Mouse (Mus musculus): Measurements from ENCODE around the gene Spsb2. TPM values are rescaled to one million over a fixed set of nuclear protein-coding genes. Genes with fewer than 3 reads are reported as not detected.

Spsb2 gene
- total RNA-seq (2023): 10 to 100 TPM; 22.1 to 22.7 TPM

GRCm38 (mm10) chr6:124808358-124809012, at the start of gene Spsb2:
Spsb2 (plus strand) TSS chr6:124808661.

GRCm38 (mm10) chr6:124769101-124769765, 39.2 kb upstream of the Spsb2 start, which contains the start of gene Eno2:
Eno2 (minus strand) TSS chr6:124769673.

DNA sequence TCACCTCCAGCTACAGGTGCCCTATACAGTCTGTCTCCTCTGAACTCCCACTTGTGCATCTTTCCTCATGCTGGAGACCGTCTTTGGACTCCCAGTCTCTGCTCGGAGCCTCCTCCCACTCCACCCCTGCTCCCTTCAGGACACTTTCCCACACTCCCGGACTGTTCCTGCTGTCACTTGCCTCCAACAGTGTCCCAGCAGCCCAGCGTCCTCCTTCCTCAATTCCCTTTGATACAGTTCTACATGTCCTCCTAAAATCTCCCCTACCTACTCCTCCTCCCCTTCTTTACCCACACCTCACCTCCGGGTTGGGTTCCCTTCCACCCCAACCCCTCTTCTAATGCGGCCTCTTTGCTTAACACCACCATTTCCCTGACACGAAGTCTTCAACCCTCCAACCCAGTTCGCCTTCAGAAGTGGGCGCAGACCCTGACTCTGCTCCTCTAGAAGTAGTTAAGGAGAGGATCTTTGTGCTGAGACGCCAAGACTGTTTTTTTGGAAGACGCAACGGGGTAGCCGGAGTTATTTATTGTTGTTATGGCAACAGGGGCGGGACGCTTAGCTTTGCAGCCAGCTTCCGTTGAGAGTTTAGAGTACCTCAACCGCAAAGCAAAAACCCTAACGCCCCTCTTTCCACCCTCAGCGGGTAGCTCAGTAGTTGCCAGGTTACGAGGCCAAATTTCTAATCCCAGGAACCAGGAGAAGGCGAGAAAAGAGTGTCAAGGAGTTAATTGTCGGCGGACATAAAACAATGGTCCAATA, 29.1 kb upstream of the Spsb2 start, which contains the start of gene Lrrc23:
Gene Lrrc23, minus strand, starts transcription at position 506 of the 762 bp plus-strand sequence.

GRCm38 (mm10) chr6:124813933-124814332, 5.5 kb downstream of the Spsb2 start, which contains the start of gene Tpi1:
Tpi1 (minus strand) TSS chr6:124814296.

GRCm38 (mm10) chr6:124828868-124829798, 20.7 kb downstream of the Spsb2 start, which contains the start of the genes Usp5 and Cdca3:
Usp5 (minus strand) TSS chr6:124829484.
Cdca3 (plus strand) TSS chr6:124829547.

GRCm38 (mm10) chr6:124840241-124841167, 32.0 kb downstream of the Spsb2 start, which contains the start of gene Gnb3:
Gnb3 (minus strand) TSS chr6:124840275.

DNA sequence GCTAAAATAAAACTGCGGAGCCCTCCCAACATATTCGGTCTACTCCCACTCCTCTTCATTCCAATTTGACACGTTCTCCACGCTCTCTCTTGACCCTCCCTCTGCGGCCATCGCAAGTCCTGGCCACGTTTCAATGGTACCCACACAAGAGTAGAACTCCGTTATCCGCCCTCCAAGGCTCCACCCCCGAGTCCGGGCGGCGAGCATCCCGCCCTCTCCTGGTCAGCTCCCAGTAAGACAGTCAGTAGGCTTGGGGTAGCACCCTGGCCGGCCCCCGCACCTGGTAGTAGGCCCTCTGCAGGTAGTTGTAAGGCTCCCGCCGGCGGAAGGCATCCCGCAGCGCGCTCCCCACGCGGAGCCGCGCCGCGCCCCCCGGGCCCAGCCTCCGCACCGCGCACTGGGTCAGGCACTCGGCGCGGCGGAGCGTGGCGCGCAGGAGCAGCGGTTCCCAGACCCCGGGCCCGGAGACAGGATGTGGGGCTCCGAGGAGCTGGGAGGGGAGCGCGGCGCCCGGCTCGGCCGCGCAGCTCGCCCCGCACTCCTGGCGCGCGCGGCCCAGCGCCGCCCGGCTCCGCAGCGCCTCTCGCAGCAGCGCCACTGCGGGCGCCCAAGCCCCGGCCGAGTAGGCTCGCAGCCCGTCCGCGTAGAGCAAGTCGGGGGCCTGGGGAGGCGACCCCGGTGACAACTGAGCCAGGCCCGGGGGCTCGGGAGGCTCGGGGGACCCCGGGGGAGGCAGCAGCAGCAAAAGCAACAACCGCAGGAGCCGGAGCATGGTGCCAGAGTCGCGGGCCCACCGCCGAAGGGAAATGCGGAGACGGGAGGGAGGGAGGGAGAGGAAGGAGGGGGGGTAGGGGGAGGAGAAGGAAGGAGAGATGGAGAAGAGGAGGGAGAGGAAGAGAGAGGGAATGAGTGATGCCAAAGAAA, 48.7 kb downstream of the Spsb2 start, which contains the start of gene P3h3:
Gene P3h3, minus strand, starts transcription at position 837 of the 924 bp plus-strand sequence.

Other genes with a start within 250 kb of the Spsb2 start
- gene C1rb, start 238.4 kb upstream of the Spsb2 start, total RNA-seq (2023): under 1 TPM; 0.71 to 0.80 TPM
- gene C1s2, start 172.6 kb upstream of the Spsb2 start, total RNA-seq (2023): not detected
- gene Lpcat3, start 145.6 kb upstream of the Spsb2 start, total RNA-seq (2023): 10 to 100 TPM; 39.7 to 48.9 TPM
- 10 to 100 TPM; 49.4 to 59.1 TPM for gene Emg1, start 96.5 kb upstream of the Spsb2 start, total RNA-seq (2023)
- gene Phb2, start 96.3 kb upstream of the Spsb2 start, total RNA-seq (2023): 100 to 1,000 TPM; 104 to 117 TPM
- gene Ptpn6, start 69.9 kb upstream of the Spsb2 start, total RNA-seq (2023): 100 to 1,000 TPM; 415 to 423 TPM
- 100 to 1,000 TPM; 118 to 130 TPM for gene Grcc10, start 67.3 kb upstream of the Spsb2 start, total RNA-seq (2023)
- gene Gm45234, start 52.6 kb upstream of the Spsb2 start, total RNA-seq (2023): not detected
- 10 to 100 TPM; 28.0 to 34.6 TPM for gene Atn1, start 52.1 kb upstream of the Spsb2 start, total RNA-seq (2023)
- not detected for gene Eno2, start 39.0 kb upstream of the Spsb2 start, total RNA-seq (2023)
- not detected for gene Lrrc23, start 28.9 kb upstream of the Spsb2 start, total RNA-seq (2023)
- gene Tpi1, start 5.6 kb downstream of the Spsb2 start, total RNA-seq (2023): 100 to 1,000 TPM; 120 to 136 TPM
- gene Usp5, start 20.8 kb downstream of the Spsb2 start, total RNA-seq (2023): 10 to 100 TPM; 59.3 TPM
- 10 to 100 TPM; 63.3 to 71.4 TPM for gene Cdca3, start 20.9 kb downstream of the Spsb2 start, total RNA-seq (2023)
- gene Gnb3, start 31.6 kb downstream of the Spsb2 start, total RNA-seq (2023): not detected
- gene P3h3, start 49.1 kb downstream of the Spsb2 start, total RNA-seq (2023): under 1 TPM; 0.42 to 0.64 TPM
- not detected for gene Gpr162, start 55.3 kb downstream of the Spsb2 start, total RNA-seq (2023)
- under 1 TPM; 0.20 to 0.29 TPM for gene Cd4, start 79.6 kb downstream of the Spsb2 start, total RNA-seq (2023)
- gene Lag3, start 103.0 kb downstream of the Spsb2 start, total RNA-seq (2023): under 1 TPM; 0.37 to 0.73 TPM
- gene Ptms, start 111.4 kb downstream of the Spsb2 start, total RNA-seq (2023): 100 to 1,000 TPM; 106 to 150 TPM
- 10 to 100 TPM; 92.0 to 97.0 TPM for gene Mlf2, start 122.7 kb downstream of the Spsb2 start, total RNA-seq (2023)
- 10 to 100 TPM; 17.3 to 22.6 TPM for gene Cops7a, start 156.9 kb downstream of the Spsb2 start, total RNA-seq (2023)
- gene Pianp, start 188.0 kb downstream of the Spsb2 start, total RNA-seq (2023): not detected
- 10 to 100 TPM; 68.6 to 81.0 TPM for gene Zfp384, start 200.5 kb downstream of the Spsb2 start, total RNA-seq (2023)
- gene Ing4, start 231.1 kb downstream of the Spsb2 start, total RNA-seq (2023): 10 to 100 TPM; 65.4 to 82.9 TPM
- gene Acrbp, start 241.0 kb downstream of the Spsb2 start, total RNA-seq (2023): 10 to 100 TPM; 11.4 to 12.0 TPM

Data from neutrophil, adult 59 days (primary cell).